Mouse (Mus musculus) c-Kit-positive CD71-positive TER-119-negative erythroid progenitor cells, embryonic 14.5 days (primary cell): Measurements from ENCODE around the gene Tmem127.
A peak's percentile ranks its signal among the peaks of the same experiment; 100 is the strongest.
"Not testable (repeated sequence)": the region's sequence is repeated elsewhere in the genome, so short reads cannot be mapped to it uniquely, and the experiment has no call there.

Experiments
- DNase-seq: peaks from one replicate; pipeline ENCODE4 v3.0.0-alpha.2; 2013; ENCODE audit warnings: low read depth

The Tmem127 gene

DNA sequence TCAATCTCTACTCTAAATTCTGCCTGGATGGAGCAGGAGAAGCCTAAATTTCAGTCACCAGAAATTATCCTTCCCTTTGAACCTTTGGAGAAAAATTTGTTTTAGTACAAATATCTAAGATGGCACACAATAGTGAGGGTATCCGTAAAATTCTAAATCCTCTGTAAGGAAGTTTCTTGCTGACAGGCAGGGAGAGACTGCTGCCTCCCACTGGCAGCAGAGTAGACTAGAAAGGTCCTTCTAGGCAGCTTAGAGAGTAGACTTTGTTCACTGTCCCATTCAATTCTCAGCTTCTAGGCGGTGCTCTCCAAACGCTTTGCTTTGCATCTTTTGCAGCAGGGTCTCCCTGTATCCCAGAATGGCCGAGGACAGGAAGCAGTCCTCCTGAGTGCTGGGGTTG lies 20.1 kb downstream of the Tmem127 start:
- DNase-seq = no peak

DNA sequence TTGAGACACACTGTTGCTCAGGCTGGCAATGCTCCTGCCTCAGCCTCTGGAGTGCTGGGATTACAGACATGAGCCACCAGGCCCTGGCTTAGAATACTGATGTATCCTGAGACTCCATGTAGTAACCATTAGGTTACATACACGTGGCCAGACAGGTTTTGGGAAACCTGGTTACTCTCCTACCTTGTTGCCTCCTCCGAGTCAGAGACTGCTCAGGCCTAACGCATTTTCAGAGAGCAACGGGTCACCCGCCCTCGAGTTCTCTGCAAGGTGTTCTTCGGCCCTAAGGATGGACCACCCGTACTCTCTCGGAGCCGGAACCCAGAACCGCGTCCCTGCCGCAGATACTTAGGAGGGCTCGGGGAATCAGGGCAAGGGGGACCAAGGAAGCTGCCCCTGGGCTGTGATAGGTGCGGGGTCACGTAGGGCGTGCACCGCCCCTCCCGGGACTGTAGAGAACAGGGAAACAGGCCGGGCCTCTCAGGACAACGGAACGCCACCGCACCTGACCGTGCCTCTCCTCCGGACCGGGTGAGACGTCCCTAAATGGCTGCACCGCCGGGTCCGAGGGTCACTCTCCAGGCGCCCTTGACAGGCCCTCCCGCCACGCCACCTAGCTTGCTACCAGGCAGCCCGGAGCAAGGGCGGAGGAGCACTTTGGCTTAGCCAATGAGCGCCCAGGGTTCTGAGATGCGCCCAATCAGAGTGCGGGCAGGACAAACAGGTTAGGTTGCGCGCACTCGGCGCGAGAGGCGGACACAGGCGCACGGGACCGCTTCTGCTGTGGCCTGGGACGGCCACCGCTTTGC lies 22.0 kb downstream of the Tmem127 start, which contains the start of gene Stard7:
TSS of gene Stard7 (plus strand) at position 728 of the 809 bp plus-strand sequence.
- DNase-seq = peak; percentile 94

DNA sequence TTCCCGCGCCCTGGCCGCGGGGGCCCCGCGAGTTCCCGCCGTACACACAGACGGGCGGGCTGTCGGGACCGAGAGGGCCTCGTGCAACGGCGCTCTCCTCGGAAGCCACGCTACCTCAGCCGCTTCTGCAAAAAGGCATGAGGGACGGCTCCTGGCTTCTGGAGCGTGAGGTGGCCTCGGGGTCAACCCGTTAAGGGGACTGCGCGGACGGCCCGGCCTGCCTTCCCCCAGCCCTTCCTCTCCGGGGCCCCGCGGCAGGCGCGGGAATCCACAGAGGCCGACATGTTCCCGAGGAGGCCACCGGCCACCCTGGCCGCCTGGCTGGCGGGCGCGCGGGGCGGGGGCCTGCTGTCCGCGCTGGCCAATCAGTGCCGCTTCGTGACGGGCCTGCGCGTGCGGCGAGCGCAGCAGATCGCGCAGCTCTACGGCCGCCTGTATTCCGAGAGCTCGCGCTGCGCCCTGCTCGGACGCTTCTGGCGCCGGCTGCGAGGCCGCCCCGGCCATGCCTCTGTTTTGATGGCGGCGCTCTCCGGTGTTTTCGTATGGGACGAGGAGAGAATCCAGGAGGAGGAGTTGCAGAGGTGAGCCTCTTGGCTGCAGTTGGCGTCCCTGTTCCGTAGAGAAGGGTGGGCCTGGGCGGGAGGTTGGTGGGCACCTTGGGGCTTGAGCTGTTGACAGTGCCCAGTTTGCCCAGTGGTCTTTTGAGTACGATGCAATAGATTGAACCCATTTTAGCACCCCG lies 22.8 kb downstream of the Tmem127 start:
- no peak for DNase-seq

DNA sequence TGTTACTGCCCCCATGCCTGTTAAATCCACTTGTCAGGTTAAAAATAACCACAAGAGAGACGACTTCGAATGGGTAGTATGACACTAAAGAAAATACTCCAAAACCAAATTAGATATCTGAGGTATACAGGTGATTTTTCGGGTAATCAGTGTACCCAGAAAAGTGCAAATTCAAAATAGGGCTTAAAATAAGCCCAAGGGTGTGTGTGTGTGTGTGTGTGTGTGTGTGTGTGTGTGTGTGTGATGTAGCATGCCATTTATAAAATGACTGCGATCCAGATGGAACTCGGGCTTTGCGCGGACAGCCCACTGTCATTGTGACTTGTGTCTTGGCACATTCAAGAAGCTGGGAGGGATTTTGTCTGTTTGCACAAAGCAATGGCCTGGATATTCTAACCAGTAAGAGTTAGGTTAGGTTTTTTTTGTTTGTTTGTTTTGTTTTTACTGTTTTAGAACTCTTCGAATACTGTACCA lies 23.4 kb downstream of the Tmem127 start:
- no peak for DNase-seq

DNA sequence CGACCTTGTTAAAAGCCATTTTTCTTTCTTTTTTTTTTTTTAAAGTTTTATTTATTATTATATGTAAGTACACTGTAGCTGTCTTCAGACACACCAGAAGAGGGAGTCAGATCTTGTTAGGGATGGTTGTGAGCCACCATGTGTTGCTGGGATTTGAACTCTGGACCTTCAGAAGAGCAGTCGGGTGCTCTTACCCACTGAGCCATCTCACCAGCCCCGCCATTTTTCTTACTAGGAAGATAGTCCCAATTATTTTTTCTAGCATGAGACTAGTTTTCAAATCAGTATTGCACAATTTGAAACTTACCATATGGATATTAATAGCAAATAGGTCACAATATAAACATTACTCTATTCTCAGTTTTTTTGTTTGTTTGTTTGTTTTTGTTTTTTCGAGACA lies 24.3 kb downstream of the Tmem127 start:
- not testable (repeated sequence) for DNase-seq

DNA sequence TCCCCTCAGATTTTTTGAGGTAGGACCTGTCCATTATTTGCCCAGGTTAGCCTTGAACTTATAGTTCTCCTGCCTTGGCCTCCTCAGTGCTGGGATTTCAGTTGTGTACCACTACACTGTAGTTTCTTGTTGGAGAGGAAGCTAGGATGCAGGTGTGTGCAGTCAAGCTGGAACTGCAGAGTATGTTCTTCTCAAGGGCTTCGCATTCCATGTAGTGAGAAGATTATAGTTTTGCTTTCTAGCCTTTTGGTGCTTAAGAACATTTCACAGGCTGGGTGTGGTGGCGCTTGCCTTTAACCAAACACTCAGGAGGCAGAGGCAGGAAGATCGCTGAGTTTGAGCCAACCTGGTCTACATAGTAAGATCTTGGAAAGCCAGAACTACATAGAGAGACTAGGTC lies 25.1 kb downstream of the Tmem127 start:
- no peak for DNase-seq

DNA sequence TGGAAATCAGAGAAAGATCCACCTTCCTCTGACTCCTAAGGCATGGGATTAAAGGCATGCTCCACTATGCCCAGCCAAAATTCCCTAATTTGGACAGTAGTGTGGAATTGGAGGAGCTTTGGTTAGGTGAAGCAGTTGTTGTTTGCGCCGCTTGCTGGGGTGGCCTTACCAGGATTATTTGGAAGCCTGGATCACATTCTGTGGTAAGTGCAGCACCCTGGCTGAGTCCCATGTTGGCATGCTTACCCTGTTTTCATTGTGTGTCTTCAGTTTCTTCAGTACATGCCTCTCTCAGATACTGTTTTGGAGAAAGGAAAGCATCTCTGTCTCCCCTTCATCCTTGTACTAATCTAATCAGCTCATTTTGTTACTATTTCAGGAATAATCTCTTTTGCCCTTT lies 26.9 kb downstream of the Tmem127 start:
- DNase-seq = no peak

DNA sequence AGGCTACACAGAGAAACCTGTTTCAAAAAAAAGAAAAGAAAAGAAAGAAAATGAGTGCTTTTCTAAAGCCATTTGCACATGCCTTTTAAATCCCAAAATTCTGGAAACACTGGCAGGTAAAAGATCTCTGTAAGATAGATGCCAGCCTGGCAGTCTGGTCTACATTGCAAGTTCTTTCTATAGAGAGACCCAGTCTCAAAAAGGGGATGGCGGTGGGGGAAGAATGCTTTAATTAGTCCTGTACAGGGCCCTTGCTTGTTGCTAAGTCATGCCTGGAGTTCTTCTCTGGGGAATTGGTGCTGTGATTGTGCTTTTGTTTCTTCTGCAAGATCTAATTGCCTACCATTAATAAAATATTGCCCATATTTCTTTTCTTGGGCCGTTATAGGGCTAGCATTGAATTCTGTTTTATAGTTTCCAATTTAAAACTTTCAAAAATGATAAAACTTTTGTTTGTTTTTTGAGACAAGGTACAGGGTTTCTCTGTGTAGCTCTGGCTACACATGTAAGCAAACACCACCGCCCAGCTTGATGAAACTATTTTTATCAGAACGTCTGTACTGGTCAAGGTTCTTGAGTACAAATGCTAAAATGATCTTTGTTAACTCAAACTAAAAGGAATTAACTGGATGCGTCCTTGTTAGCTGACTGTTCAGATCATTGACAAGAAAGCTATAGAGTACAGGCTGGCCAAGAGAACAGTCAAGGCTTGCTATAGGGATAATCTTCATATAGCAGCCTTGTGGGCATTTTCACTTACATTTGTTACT lies 28.0 kb downstream of the Tmem127 start:
- DNase-seq = no peak

DNA sequence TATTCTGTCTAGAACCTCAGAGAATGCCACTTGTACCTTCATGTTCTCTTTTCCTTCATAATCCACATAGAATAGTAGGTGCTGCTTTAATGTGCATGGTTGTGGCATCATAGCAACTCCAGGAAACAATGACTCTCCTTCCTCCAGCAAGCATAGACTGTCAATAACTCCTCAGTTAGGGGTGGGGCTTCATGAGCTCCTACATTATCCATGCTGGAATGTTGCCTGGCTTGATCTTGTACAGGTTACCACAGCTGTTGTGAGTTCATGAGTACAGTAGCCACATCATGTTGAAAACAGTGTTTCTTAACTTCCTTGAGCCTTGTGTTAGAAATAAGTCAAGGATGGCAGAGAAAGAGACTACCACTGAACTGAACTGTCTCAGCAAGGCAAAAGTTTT lies 30.5 kb downstream of the Tmem127 start:
- no peak for DNase-seq

DNA sequence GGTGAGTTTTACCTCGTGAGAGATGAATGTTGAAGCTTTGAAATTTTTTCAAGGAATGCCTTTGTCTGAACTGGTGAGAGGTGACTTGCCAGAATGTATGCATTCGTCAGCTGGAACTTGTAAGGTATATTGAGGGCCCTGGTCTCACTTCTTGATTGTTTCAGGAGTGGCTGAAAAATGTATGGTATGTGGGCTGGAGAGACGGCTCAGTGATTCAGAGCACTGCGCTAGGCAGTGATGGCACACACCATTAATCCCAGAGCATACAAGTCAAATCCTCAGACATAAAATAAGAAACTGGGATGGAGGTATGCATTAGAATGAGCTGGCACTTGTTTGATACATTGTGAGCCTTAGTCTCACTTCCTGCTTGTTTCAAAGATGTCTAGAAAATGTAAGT lies 44.5 kb downstream of the Tmem127 start:
- no peak for DNase-seq

DNA sequence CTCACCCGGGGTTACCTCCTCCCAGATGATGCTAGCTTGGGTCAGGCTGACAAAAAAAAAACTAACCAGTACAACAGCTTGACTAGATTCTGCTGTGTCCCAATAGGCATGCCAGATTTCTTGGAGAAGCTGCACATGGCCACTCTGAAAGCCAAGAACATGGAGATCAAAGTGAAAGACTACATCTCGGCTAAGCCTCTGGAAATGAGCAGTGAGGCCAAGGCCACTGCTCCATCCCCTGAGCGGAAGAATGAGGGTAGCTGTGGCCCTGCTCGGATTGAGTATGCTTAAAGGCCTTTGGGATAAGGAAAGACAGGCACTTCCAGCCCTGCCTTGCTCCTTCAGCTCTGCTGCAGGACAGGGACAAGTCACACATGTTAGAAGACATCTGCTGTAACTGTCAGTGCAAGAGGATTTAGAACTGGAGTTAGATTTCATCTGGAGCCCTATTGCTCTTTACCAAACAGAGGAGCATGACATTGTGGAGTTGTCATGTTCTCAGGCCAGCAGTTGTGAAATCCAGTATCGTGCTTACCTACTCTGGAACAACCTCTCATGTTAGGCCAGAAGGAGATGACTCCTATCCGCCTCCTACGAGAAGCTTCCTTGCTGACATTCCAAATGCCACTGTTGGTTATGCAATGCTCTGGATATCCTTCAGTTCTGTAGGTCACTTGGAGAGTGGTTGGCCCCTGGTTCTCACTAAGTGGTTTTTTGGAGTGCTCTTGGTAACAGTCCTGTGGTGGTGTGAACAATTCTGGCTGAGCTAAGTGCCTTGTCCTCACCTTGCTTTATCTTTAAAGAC lies 49.5 kb downstream of the Tmem127 start:
- DNase-seq = no peak

DNA sequence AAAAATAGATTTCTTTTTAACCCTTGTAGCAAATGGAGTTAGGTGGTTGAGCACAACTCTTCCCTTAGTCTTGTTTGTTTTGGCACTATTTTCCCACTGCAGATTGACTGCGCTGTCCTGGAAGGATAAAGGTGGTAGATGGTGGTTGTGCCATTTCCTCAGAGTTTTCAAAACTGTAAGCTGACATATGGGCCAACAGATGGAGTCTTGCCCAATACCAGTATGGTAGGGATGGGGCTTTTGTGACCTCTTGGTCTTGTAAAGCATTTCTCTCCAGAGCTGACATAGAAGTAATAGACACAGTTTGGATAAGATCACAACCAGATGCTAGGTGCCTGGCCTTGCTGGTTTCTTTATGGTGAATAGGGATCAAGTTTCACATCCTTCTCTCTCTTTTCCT lies 50.3 kb downstream of the Tmem127 start:
- DNase-seq = no peak

DNA sequence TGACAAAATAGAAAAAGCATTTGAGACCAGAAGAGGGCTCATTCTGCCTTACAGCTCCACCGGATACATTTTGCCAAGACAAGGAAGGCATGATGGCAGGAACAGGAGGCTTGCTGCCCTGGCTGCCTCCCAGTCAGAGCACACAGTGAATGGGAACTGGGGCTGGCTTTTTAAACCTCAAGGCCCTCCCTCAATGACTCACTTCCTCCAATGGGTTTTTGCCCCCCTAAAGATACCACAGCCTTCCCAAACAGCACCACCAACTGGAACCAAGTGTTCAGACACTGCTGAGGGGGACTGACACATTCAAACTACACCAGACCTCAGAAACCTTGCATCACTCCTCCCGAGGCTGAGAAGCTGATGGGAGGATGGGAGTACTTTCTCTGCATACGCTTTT lies 53.0 kb downstream of the Tmem127 start:
- no peak for DNase-seq

DNA sequence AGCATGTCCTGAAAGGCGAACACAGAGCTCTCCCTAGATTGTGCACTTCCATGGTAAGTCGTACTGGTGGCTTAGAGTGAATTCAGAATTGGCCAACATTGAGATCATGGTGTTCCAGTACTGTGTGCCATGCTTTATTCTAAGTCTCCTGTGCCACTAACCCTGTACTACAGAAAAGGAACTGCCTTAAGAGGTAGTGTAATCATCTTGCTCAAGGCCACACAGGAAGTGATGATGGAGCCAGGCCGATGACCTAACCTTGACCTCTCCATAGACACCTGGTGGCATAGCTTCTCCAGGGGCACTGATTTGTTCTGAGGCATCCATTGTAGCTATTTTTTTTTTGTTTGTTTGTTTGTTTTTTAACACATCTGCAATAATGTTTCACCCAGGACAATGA lies 54.2 kb downstream of the Tmem127 start:
- no peak for DNase-seq

DNA sequence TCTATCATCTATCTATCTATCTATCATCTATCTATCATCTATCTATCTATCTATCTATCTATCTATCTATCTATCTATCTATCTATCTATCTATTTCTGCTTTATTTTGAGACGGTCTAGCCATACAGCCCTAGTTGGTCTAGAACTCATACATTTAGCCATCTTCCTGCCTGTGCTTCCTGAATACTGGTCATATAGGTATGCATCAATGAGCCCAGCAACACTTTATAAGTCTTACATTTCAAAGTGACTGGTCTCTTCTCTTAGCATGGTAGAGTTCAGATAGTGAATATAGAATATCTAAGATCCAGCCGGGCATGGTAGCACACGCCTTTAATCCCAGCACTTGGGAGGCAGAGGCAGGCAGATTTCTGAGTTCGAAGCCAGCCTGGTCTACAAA lies 56.5 kb downstream of the Tmem127 start:
- DNase-seq = not testable (repeated sequence)

DNA sequence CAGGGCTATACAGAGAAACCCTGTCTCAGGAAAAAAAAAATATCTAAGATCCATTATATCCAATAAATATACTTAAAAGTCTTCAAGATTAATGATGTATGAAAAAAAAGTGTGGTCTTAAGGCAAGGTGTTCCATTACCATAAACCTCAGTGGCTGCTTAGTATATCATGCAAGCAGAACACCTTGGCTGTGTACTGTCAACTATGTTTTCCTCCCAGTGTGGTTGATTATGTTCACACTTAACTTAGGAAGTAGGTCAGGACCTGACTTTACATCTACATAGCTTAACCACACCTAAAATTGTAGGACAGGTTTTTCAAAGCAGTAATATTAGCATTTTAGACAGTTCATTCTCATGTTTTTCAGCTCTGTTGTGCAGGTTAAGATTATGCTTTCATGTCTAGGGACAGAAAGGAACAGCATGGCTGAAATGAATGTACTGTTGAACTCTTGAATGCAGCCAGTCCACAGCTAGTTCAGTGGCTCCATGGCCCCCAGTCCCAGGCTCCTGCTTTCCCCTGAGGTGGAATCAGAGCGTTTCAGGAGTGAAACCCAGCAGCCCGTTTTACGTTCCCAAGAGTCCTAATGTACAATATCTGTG lies 57.0 kb downstream of the Tmem127 start:
- no peak for DNase-seq

DNA sequence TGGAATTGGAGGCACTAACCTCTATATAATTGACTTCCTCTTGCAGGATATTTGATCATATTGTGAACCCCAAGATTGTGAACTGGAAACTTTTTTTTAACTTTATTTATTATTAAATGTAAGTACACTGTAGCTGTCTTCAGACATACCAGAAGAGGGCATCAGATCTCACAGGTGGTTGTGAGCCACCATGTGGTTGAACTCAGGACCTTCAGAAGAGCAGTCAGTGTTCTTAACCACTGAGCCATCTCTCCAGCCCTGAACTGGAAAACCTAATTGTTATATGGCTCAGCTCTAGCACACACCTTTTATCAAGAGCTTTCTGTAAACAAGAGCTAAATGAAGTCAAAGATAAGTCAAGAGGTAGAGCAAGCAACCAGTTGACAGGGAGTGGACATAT lies 58.4 kb downstream of the Tmem127 start:
- no peak for DNase-seq

DNA sequence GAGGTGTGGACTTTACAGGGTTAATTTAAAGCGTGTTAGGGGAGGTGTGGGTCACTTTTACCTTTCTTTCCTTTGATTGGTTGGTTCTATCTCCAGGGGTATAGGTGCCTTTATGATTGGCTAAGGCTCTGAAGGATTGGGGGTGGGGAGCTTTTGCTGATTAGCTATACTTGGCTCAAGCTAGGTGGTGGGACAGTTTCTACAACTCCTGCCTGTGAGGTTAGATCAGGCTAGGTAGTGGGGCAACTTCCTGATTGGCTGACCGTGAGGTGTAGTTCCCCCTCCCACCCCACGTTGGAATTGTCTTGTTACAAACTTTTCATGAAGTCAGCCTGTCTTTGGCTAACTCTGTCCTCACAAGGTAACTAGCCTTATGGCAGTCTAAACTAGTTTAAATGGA lies 59.5 kb downstream of the Tmem127 start:
- DNase-seq = no peak

DNA sequence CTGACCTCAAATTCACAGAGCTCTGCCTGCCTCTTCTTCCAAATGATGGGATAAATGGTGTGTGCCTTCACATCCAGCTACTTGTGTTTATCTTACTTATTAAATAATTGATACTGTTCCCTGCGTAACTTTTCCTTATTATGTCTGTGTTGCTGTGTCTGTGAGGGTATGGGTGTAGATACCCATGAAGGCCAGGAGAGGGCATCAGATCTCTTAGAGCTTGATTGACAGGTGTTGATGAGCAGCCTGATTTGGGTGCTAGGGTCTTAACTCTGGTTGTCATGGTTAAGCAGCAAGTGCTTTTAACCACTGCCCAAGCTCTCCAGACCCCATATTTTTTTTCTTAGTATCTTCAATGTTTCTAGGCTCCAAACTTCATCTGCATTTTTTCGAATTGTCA lies 61.0 kb downstream of the Tmem127 start:
- DNase-seq = no peak

DNA sequence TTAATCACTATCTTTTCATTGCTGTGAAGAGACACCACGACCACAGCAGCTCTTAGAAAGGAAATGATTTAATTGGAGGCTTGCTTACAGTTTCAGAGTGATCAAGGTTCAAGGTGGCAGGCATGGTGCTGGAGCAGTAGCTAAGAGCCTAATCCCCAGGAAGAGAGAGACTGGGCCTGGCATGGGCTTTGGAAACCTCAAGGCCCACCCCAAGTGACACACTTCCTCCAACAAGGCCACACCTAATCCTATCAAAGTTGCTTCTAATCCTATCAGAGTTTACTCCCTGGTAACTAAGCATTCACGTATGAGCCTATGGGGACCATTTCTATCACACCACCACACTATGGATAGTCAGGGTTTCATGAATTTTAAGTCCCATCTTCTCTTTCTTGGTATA lies 62.5 kb downstream of the Tmem127 start:
- DNase-seq = no peak

DNA sequence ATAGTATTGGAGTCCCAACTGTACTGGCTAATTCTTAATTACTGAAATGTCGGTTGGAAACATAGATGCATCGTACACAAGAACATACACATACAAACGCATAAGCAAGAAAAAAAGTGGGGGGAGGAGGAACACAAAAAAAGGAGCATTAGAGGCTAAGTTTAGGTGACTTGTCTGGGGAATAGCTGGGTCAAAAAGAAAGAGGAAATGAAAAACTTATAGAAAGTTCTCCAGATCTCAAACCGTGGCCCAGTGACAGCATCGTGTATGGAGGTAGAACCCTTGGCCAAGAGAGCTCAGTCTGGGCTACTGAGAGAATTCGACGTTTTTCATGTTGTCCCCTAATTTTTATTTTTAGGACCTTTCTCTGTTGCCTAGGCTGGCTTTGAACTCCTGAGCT lies 63.0 kb downstream of the Tmem127 start:
- DNase-seq = no peak
